Mouse (Mus musculus) spleen, adult 2 months (tissue): ENCODE measurements around the gene Trim31. TPM values are rescaled to one million over a fixed set of nuclear protein-coding genes. Genes with fewer than 3 reads are reported as not detected.
A peak's percentile ranks its signal among the peaks of the same experiment; 100 is the strongest.

Experiments
- DNase-seq, 2 experiments: peaks; one replicate each; pipeline versions ENCODE4 v3.0.0 to v3.0.0-alpha.2; 2012 to 2021; ENCODE audit warnings: low spot score in 2 of 2, low read depth in 1 of 2
- H3K27ac ChIP-seq: fragments of 200-500 bp; 2 replicates; pipeline ENCODE4 v1.5.1; 2012; ENCODE audit warnings: low read length, inconsistent platforms; ENCODE audit not compliant: insufficient read depth
- H3K27me3 ChIP-seq: fragments of 200-500 bp; 2 replicates; pipeline ENCODE4 v1.6.1; 2012; ENCODE audit warnings: mild to moderate bottlenecking, moderate library complexity, low read length, inconsistent platforms; ENCODE audit not compliant: control insufficient read depth, insufficient read depth
- H3K36me3 ChIP-seq: fragments of 200-500 bp; 2 replicates; pipeline ENCODE4 v1.6.1; 2012; ENCODE audit warnings: mild to moderate bottlenecking, low read length, inconsistent platforms; ENCODE audit not compliant: control insufficient read depth, insufficient read depth
- H3K4me1 ChIP-seq: fragments of 200-500 bp; 2 replicates; pipeline ENCODE4 v1.6.1; 2011; ENCODE audit warnings: inconsistent platforms; ENCODE audit not compliant: control insufficient read depth, insufficient read depth, insufficient read length
- H3K4me3 ChIP-seq: fragments of 200-500 bp; 2 replicates; pipeline ENCODE4 v1.5.1; 2011; ENCODE audit warnings: mild to moderate bottlenecking, inconsistent platforms; ENCODE audit not compliant: insufficient read depth, insufficient read length; ENCODE audit errors: extremely low read depth
- CTCF ChIP-seq: fragments of 200-500 bp; IDR thresholded peaks from 2 replicates; pipeline ENCODE4 v1.5.1; 2011; ENCODE audit warnings: mild to moderate bottlenecking, inconsistent platforms; ENCODE audit not compliant: insufficient read depth, insufficient read length, insufficient replicate concordance; ENCODE audit errors: extremely low read depth
- POLR2A ChIP-seq: fragments of 200-500 bp; IDR thresholded peaks from 2 replicates; pipeline ENCODE4 v1.6.1; 2011; ENCODE audit warnings: low read depth, low read length, inconsistent platforms
- WGBS: fragments of 180-500 bp; shearing (Covaris S2); methylation state at CpG from one replicate; pipeline ENCODE4 v1.1.7; 2018; 5-methylcytosine and 5-hydroxymethylcytosine counted together
- polyA plus RNA-seq: library from polyadenylated mRNA; depleted of rRNA; stranded (reverse); fragments of >200 nt; gene quantifications from 2 replicates; pipeline ENCODE4 v1.2.3, GENCODE M21; 2012

Gene Trim31
- polyA plus RNA-seq, 1 experiment = not detected

- 3% methylated on average over 56 of the region's 59 CpGs for WGBS
- TF ChIP-seq CTCF = no peak
- TF ChIP-seq POLR2A = no peak
- Histone ChIP-seq H3K27ac (no peak within 1 kb of the TSS), H3K36me3 (no peaks in the 10 kb centered on the region), H3K4me3 (peak within 1 kb of the TSS; percentile 11; the same call in 1 of the 2 replicates), H3K27me3 (peaks cover 6% of the 10 kb centered on the region), H3K4me1 (peaks cover 3% of the 10 kb centered on the region; the same call in 1 of the 2 replicates)
- no peak for DNase-seq
Measured at GRCm38 (mm10) chr17:36942791-36943471, 45.0 kb downstream of the Trim31 start, which contains the start of gene Rnf39. Rnf39 (plus strand) TSS chr17:36942918.

- no peak overlapping the region for H3K4me3 ChIP-seq
- peaks cover 6% of the 10 kb centered on the region for H3K27me3 ChIP-seq
- WGBS = 12% methylated on average over 5 of the region's 5 CpGs
Measured at GRCm38 (mm10) chr17:36943691-36944090, 45.8 kb downstream of the Trim31 start.

GRCm38 (mm10) chr17:36944121-36944775 is 46.3 kb downstream of the Trim31 start:
- WGBS = 23% methylated on average over 9 of the region's 9 CpGs
- no peak for DNase-seq
- Histone ChIP-seq H3K27ac (no peak overlapping the region), H3K4me3 (no peak overlapping the region), H3K36me3 (peaks cover 7% of the 10 kb centered on the region), H3K4me1 (peaks cover 3% of the 10 kb centered on the region; the same call in 1 of the 2 replicates), H3K27me3 (peaks cover 6% of the 10 kb centered on the region)
- TF ChIP-seq POLR2A (no peak), CTCF (no peak)

More at GRCm38 (mm10) chr17:36943691-36944090, 45.8 kb downstream of the Trim31 start:
- no peak for TF ChIP-seq POLR2A
- TF ChIP-seq CTCF = no peak
- Histone ChIP-seq H3K4me1 (peaks cover 3% of the 10 kb centered on the region; the same call in 1 of the 2 replicates), H3K27ac (no peak overlapping the region), H3K36me3 (peaks cover 1% of the 10 kb centered on the region; the same call in 1 of the 2 replicates)
- DNase-seq = no peak

GRCm38 (mm10) chr17:36947051-36947819 is 49.3 kb downstream of the Trim31 start:
- Histone ChIP-seq H3K36me3 (peaks cover 12% of the 10 kb centered on the region), H3K4me3 (peak overlapping the region; percentile 36), H3K27me3 (peaks cover 6% of the 10 kb centered on the region), H3K4me1 (peaks cover 3% of the 10 kb centered on the region; the same call in 1 of the 2 replicates), H3K27ac (no peak overlapping the region)
- TF ChIP-seq CTCF = no peak
- no peak for TF ChIP-seq POLR2A
- 3% methylated on average over 62 of the region's 62 CpGs for WGBS
- DNase-seq = peak in 1 of 2 experiments; percentile 18

- 93% methylated on average over 1 of the region's 1 CpGs for WGBS
- no peak for DNase-seq
- Histone ChIP-seq H3K27ac (no peak overlapping the region), H3K4me3 (no peak overlapping the region), H3K4me1 (peaks cover 3% of the 10 kb centered on the region; the same call in 1 of the 2 replicates), H3K27me3 (peaks cover 1% of the 10 kb centered on the region; the same call in 1 of the 2 replicates), H3K36me3 (peaks cover 12% of the 10 kb centered on the region)
- no peak for TF ChIP-seq CTCF
- TF ChIP-seq POLR2A = no peak
Measured at GRCm38 (mm10) chr17:36948286-36948685, 50.4 kb downstream of the Trim31 start.

GRCm38 (mm10) chr17:36949265-36949664 is 51.3 kb downstream of the Trim31 start:
- H3K4me1 ChIP-seq = peaks cover 3% of the 10 kb centered on the region; the same call in 1 of the 2 replicates
- no peak for TF ChIP-seq CTCF
- H3K27ac ChIP-seq = no peak overlapping the region
- DNase-seq = no peak
- H3K4me3 ChIP-seq = no peak overlapping the region
- 95% methylated on average over 8 of the region's 8 CpGs for WGBS
- peaks cover 12% of the 10 kb centered on the region for H3K36me3 ChIP-seq
- no peaks in the 10 kb centered on the region; the same call in 1 of the 2 replicates for H3K27me3 ChIP-seq
